Mouse (Mus musculus): ENCODE measurements around the gene Msmb.
"Not testable (repeated sequence)": the region's sequence is repeated elsewhere in the genome, so short reads cannot be mapped to it uniquely, and the experiment has no call there.

Gene Msmb

GRCm38 (mm10) chr14:32141723-32142122, at the start of gene Msmb:
Msmb (plus strand) TSS chr14:32142023.
- DNase-seq = no peak

- no peak for DNase-seq
Observed at GRCm38 (mm10) chr14:32093018-32093417, 48.8 kb upstream of the Msmb start.

GRCm38 (mm10) chr14:32093500-32094117, 48.2 kb upstream of the Msmb start:
- DNase-seq = no peak

GRCm38 (mm10) chr14:32095646-32096045, 46.2 kb upstream of the Msmb start:
- no peak for DNase-seq

- DNase-seq = no peak
Observed at GRCm38 (mm10) chr14:32096740-32097139, 45.1 kb upstream of the Msmb start.

- no peak for DNase-seq
Observed at GRCm38 (mm10) chr14:32097691-32098090, 44.1 kb upstream of the Msmb start.

- no peak for DNase-seq
Observed at GRCm38 (mm10) chr14:32098951-32099350, 42.9 kb upstream of the Msmb start.

GRCm38 (mm10) chr14:32103556-32103955, 38.3 kb upstream of the Msmb start:
- DNase-seq = no peak

- peak; percentile 10 to 20 for DNase-seq
Observed at GRCm38 (mm10) chr14:32105663-32106062, 36.2 kb upstream of the Msmb start.

GRCm38 (mm10) chr14:32106911-32107310, 34.9 kb upstream of the Msmb start:
- DNase-seq = no peak

- not testable (repeated sequence) for DNase-seq
Observed at GRCm38 (mm10) chr14:32112124-32112523, 29.7 kb upstream of the Msmb start.

GRCm38 (mm10) chr14:32120940-32121919, 20.6 kb upstream of the Msmb start:
- no peak for DNase-seq

- peak; percentile 21 to 34 for DNase-seq
Observed at GRCm38 (mm10) chr14:32121920-32122315, 19.9 kb upstream of the Msmb start.

- no peak for DNase-seq
Observed at GRCm38 (mm10) chr14:32124261-32124660, 17.6 kb upstream of the Msmb start.

GRCm38 (mm10) chr14:32125256-32125655, 16.6 kb upstream of the Msmb start:
- DNase-seq = not testable (repeated sequence)

GRCm38 (mm10) chr14:32128409-32128808, 13.4 kb upstream of the Msmb start:
- no peak for DNase-seq

GRCm38 (mm10) chr14:32131836-32132235, 10.0 kb upstream of the Msmb start:
- DNase-seq = no peak

GRCm38 (mm10) chr14:32134293-32134692, 7.5 kb upstream of the Msmb start:
- DNase-seq = no peak

- DNase-seq = not testable (repeated sequence)
Observed at GRCm38 (mm10) chr14:32136467-32136866, 5.4 kb upstream of the Msmb start.

GRCm38 (mm10) chr14:32140359-32140965, 1.4 kb upstream of the Msmb start:
- no peak for DNase-seq

GRCm38 (mm10) chr14:32144734-32145133, 2.9 kb downstream of the Msmb start:
- no peak for DNase-seq

GRCm38 (mm10) chr14:32145401-32145800, 3.6 kb downstream of the Msmb start:
- DNase-seq = no peak

- no peak for DNase-seq
Observed at GRCm38 (mm10) chr14:32145809-32146511, 4.1 kb downstream of the Msmb start.

Measured in cerebellum, postnatal 10 days (tissue).